Comparison of ENCODE assay signal across 8 mouse cellular contexts in the genomic region with DNA sequence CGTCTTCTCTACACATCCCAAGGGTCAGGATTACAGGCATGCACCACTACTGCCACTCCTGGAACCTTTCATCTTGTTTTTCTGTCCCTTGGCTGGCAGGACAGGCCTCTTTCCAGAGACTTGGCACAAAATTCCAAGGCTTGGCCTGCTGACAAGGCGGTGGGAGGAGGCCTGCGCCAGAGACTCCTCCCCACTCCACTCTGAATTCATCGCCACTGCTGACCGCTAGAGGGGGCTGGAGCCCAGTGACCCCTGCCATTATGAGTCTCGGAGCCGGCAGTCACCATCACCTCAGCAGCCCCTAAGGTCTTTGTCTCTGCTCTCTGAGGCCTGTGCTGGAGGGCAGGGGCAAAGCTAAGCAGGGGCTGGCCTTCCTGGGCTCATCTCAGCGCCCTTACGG. TPM values are rescaled to one million over a fixed set of nuclear protein-coding genes. Genes with fewer than 3 reads are reported as not detected.
A peak's percentile ranks its signal among the peaks of the same experiment; 100 is the strongest.
DNase-seq lines count a peak whose midpoint lies in the region; ATAC-seq and TF ChIP-seq lines count a peak whose summit lies in the region.

No protein-coding gene starts in this region.

- H3K9ac ChIP-seq in heart, embryonic 12.5 days: no peak overlapping the region
- H3K9ac ChIP-seq in kidney, embryonic 16.5 days (replicated peaks; ENCODE audit: low read length): 0 out of 2 replicates have a peak overlapping the region, but pooled peaks have one; percentile 25
- H3K9ac ChIP-seq in liver, adult 2 months (ENCODE audit: low read depth, low read length): no peak overlapping the region
- H3K9ac ChIP-seq in stomach, embryonic 15.5 days: no peak overlapping the region

- H3K4me3 ChIP-seq in C2C12 (ENCODE audit: insufficient read depth, poor library complexity, severe bottlenecking): no peak overlapping the region
- H3K4me3 ChIP-seq in heart, embryonic 12.5 days: no peak overlapping the region
- H3K4me3 ChIP-seq in kidney, embryonic 16.5 days (ENCODE audit: low read length): no peak overlapping the region
- no peak overlapping the region for H3K4me3 ChIP-seq in liver, adult 2 months (ENCODE audit: insufficient read depth, low read depth, low read length)
- H3K4me3 ChIP-seq in stomach, embryonic 15.5 days (replicated peaks): no peak overlapping the region

- H3K4me2 ChIP-seq in heart, embryonic 12.5 days: no peak overlapping the region
- 0 out of 2 replicates have a peak overlapping the region, but pooled peaks have one; percentile 23 for H3K4me2 ChIP-seq in kidney, embryonic 16.5 days (replicated peaks; ENCODE audit: low read depth, low read length)
- no peak overlapping the region for H3K4me2 ChIP-seq in stomach, embryonic 15.5 days

- H3K4me1 ChIP-seq in heart, embryonic 12.5 days (replicated peaks): peaks cover 52% of the 10 kb centered on the region
- peaks cover 19% of the 10 kb centered on the region for H3K4me1 ChIP-seq in kidney, embryonic 16.5 days (ENCODE audit: insufficient read depth, low read length)
- peaks cover 16% of the 10 kb centered on the region for H3K4me1 ChIP-seq in liver, adult 2 months (ENCODE audit: control insufficient read depth, insufficient read depth, low read length)
- H3K4me1 ChIP-seq in stomach, embryonic 15.5 days: peaks cover 25% of the 10 kb centered on the region

- H3K36me3 ChIP-seq in C2C12 (ENCODE audit: control insufficient read depth, insufficient read depth): no peaks in the 10 kb centered on the region
- no peaks in the 10 kb centered on the region for H3K36me3 ChIP-seq in heart, embryonic 12.5 days
- H3K36me3 ChIP-seq in kidney, embryonic 16.5 days (ENCODE audit: insufficient read depth, low read length): no peaks in the 10 kb centered on the region
- no peaks in the 10 kb centered on the region for H3K36me3 ChIP-seq in liver, adult 2 months (ENCODE audit: control insufficient read depth, insufficient read depth, low read length)
- H3K36me3 ChIP-seq in stomach, embryonic 15.5 days: no peaks in the 10 kb centered on the region

- no peak overlapping the region for H3ac ChIP-seq in C2C12 (ENCODE audit: control insufficient read depth, insufficient read length, low read depth)

- whole genome bisulfite sequencing in heart, embryonic 12.5 days: 8% methylated on average over 9 of the region's 9 CpGs
- 15% methylated on average over 9 of the region's 9 CpGs for WGBS in kidney, embryonic 16.5 days
- 14% methylated on average over 9 of the region's 9 CpGs for WGBS in liver, adult 2 months
- WGBS in stomach, embryonic 15.5 days: 15% methylated on average over 9 of the region's 9 CpGs

- no peaks in the 10 kb centered on the region for H3K9me3 ChIP-seq in heart, embryonic 12.5 days (replicated peaks)
- no peaks in the 10 kb centered on the region for H3K9me3 ChIP-seq in kidney, embryonic 16.5 days (ENCODE audit: low read length)
- no peaks in the 10 kb centered on the region for H3K9me3 ChIP-seq in stomach, embryonic 15.5 days

- peak; percentile 85 for TF ChIP-seq CTCF in C2C12 (IDR thresholded peaks at IDR 0.05; ENCODE audit: control insufficient read depth, insufficient read depth, insufficient read length)
- peak; percentile 90 for TF ChIP-seq CTCF in brain, embryonic 14.5 days (IDR thresholded peaks at IDR 0.05; ENCODE audit: borderline replicate concordance, extremely low read depth, insufficient read depth, insufficient read length)
- peak; percentile 96 for TF ChIP-seq CTCF in liver, adult 2 months (IDR thresholded peaks at IDR 0.05; ENCODE audit: low read depth, low read length)

- DNase-seq in brain, embryonic 14.5 days (ENCODE audit: low read depth): peak; percentile 93
- DNase-seq in fat pad, adult 2 months (ENCODE audit: extremely low read depth, low read depth, low spot score): peak; percentile 55
- peak; percentile 87 for DNase-seq in liver, adult 2 months (ENCODE audit: extremely low read depth, low read depth, low spot score)
- DNase-seq in natural killer cell, adult 2 months (ENCODE audit: low spot score in 2 of 2): peak; percentile 70 to 71

- 0 out of 2 replicates have a peak overlapping the region, but pooled peaks have one; percentile 37 for H3K27ac ChIP-seq in heart, embryonic 12.5 days (ENCODE audit: poor library complexity, severe bottlenecking)
- H3K27ac ChIP-seq in kidney, embryonic 16.5 days (ENCODE audit: low read length): no peak overlapping the region; the same call in 1 of the 2 replicates
- H3K27ac ChIP-seq in liver, adult 2 months (replicated peaks; ENCODE audit: insufficient read depth, low read depth, low read length): no peak overlapping the region
- no peak overlapping the region for H3K27ac ChIP-seq in stomach, embryonic 15.5 days

- no peak for TF ChIP-seq POLR2A in brain, embryonic 14.5 days (IDR thresholded peaks at IDR 0.05; ENCODE audit: borderline replicate concordance, extremely low read depth, insufficient read depth, insufficient read length, poor library complexity, severe bottlenecking)
- no peak for TF ChIP-seq POLR2A in liver, adult 2 months (IDR thresholded peaks at IDR 0.05; ENCODE audit: extremely low read depth, insufficient read depth, low read length)

- no peaks in the 10 kb centered on the region for H3K27me3 ChIP-seq in C2C12 (ENCODE audit: control insufficient read depth, insufficient read depth, insufficient read length)
- no peaks in the 10 kb centered on the region for H3K27me3 ChIP-seq in heart, embryonic 12.5 days (replicated peaks)
- no peaks in the 10 kb centered on the region for H3K27me3 ChIP-seq in kidney, embryonic 16.5 days (ENCODE audit: insufficient read depth, low read length)
- no peaks in the 10 kb centered on the region for H3K27me3 ChIP-seq in liver, adult 2 months (ENCODE audit: control insufficient read depth, insufficient read depth, low read length)
- no peaks in the 10 kb centered on the region for H3K27me3 ChIP-seq in stomach, embryonic 15.5 days (replicated peaks)

- H3K79me2 ChIP-seq in C2C12 (ENCODE audit: control insufficient read depth, insufficient read depth): no peaks in the 10 kb centered on the region
- no peaks in the 10 kb centered on the region for H3K79me2 ChIP-seq in liver, adult 2 months (ENCODE audit: control insufficient read depth, insufficient read depth, low read length)

- peak; percentile 78 for ATAC-seq in heart, embryonic 12.5 days (ENCODE audit: insufficient number of reproducible peaks, low FRiP score)
- peak; percentile 67 for ATAC-seq in kidney, embryonic 16.5 days (ENCODE audit: low FRiP score, low TSS enrichment)
- ATAC-seq in stomach, embryonic 15.5 days (ENCODE audit: insufficient read depth, low FRiP score, low read depth): peak; percentile 53

- no peaks in the 10 kb centered on the region for H3K79me3 ChIP-seq in C2C12 (ENCODE audit: low read depth)

TF ChIP-seq in C2C12, 6 proteins besides CTCF, POLR2A, EP300 and RAD21:
- TF ChIP-seq MYOD1 (IDR thresholded peaks at IDR 0.05; ENCODE audit: control insufficient read depth, insufficient read length, low read depth): no peak
- TF ChIP-seq CEBPB (IDR thresholded peaks at IDR 0.05; ENCODE audit: low read depth): no peak
- no peak for TF ChIP-seq FOSL1 (IDR thresholded peaks at IDR 0.05; ENCODE audit: insufficient read depth, low read length, poor library complexity, severe bottlenecking)
- no peak for TF ChIP-seq MAX (IDR thresholded peaks at IDR 0.05)
- TF ChIP-seq MYOG (IDR thresholded peaks at IDR 0.05; ENCODE audit: control insufficient read depth, extremely low read depth, insufficient read length): no peak
- no peak for TF ChIP-seq USF1 (IDR thresholded peaks at IDR 0.05; ENCODE audit: low read depth)
TF ChIP-seq in C2C12: peak in this region for 0.

RNA-seq across cellular contexts. Expression of a gene that starts 23.0 kb away (rescaled TPM):
- 26.7 TPM for polyA plus RNA-seq in C2C12 (2012; fragmentation: generic; extraction: Trizol)
- polyA plus RNA-seq in brain, embryonic 14.5 days (2012; rRNA removed): 35.8 and 42.3 TPM in 2 replicates
- polyA plus RNA-seq in heart, embryonic 12.5 days (2016; fragmentation: Nextera tagmentation; extraction: Ambion mirVana): 55.6 and 55.7 TPM in 2 replicates
- polyA plus RNA-seq in kidney, embryonic 16.5 days (2015; fragmentation: Nextera tagmentation; extraction: Ambion mirVana): 84.2 and 87.4 TPM in 2 replicates
- 6.3 and 8.0 TPM in 2 replicates for total RNA-seq in liver, adult 2 months (2014; rRNA removed)
- 12.2 and 13.7 TPM in 2 replicates for polyA plus RNA-seq in liver, adult 2 months (2012; rRNA removed)
- polyA plus RNA-seq in stomach, embryonic 15.5 days (2015; fragmentation: Nextera tagmentation; extraction: Ambion mirVana): 73.9 and 77.9 TPM in 2 replicates

RNA-seq across cellular contexts. Expression of a gene that starts 39.7 kb away (rescaled TPM):
- polyA plus RNA-seq in C2C12 (2012; fragmentation: generic; extraction: Trizol): 0.51 TPM
- polyA plus RNA-seq in brain, embryonic 14.5 days (2012; rRNA removed): 4.7 and 5.2 TPM in 2 replicates
- polyA plus RNA-seq in heart, embryonic 12.5 days (2016; fragmentation: Nextera tagmentation; extraction: Ambion mirVana): 5.9 and 6.9 TPM in 2 replicates
- 17.3 and 18.1 TPM in 2 replicates for polyA plus RNA-seq in kidney, embryonic 16.5 days (2015; fragmentation: Nextera tagmentation; extraction: Ambion mirVana)
- 0.54 and 0.65 TPM in 2 replicates for total RNA-seq in liver, adult 2 months (2014; rRNA removed)
- 2.2 and 3.4 TPM in 2 replicates for polyA plus RNA-seq in liver, adult 2 months (2012; rRNA removed)
- 8.9 and 9.7 TPM in 2 replicates for polyA plus RNA-seq in stomach, embryonic 15.5 days (2015; fragmentation: Nextera tagmentation; extraction: Ambion mirVana)
